33 mouse cellular contexts compared by ENCODE assay signal in genomic region chr14:36885117-36885516, GRCm38 (mm10).
DNase-seq lines count a peak whose midpoint lies in the region; ATAC-seq and TF ChIP-seq lines count a peak whose summit lies in the region.
"Had no signal": no experiment of that assay in that cellular context is flagged by ENCODE, and none has a peak within 500 bp of the region (broad histone marks: within the 10 kb centered on the region; RNA-seq: fewer than 3 reads in every experiment).

No protein-coding gene starts in this region.

- peak; percentile 62 for DNase-seq in adrenal gland, adult 2 months
- no peak for DNase-seq in adrenal gland, postnatal 25 days
- DNase-seq in heart, adult 11 months, result peak; percentile 39
- DNase-seq in heart, postnatal 4 days, result no peak
- peak; percentile 42 for DNase-seq in NIH3T3 (ENCODE audit: low read depth)
- DNase-seq in midbrain, embryonic 11.5 days (ENCODE audit: low spot score, missing footprints), result no peak
- DNase-seq in gastrocnemius, adult 2 months, result no peak
- DNase-seq: cerebellum, adult 11-12 months; cerebellum, adult 8-10 months; cerebellum, postnatal 10 days; cerebellum, postnatal 36 days; embryo, embryonic 11 days; gastrocnemius, postnatal 14 days; heart, adult 18-20 months; heart, postnatal 10 days; heart, postnatal 36 days; kidney, adult 18-20 months; kidney, adult 9 months had no signal

- no peaks in the 10 kb centered on the region for H3K9me3 ChIP-seq in midbrain, embryonic 11.5 days (ENCODE audit: control insufficient read depth, low read length)
- H3K9me3 ChIP-seq: embryonic facial prominence, embryonic 10.5 days; embryonic facial prominence, embryonic 13.5 days; forebrain, embryonic 12.5 days; forebrain, embryonic 15.5 days; G1E; heart, embryonic 12.5 days; heart, embryonic 15.5 days had no signal

- no peaks in the 10 kb centered on the region for H3K27me3 ChIP-seq in myocyte (ENCODE audit: control insufficient read depth, insufficient read depth, insufficient read length)
- no peaks in the 10 kb centered on the region for H3K27me3 ChIP-seq in midbrain, embryonic 11.5 days (ENCODE audit: control insufficient read depth, insufficient read depth, low read length)
- H3K27me3 ChIP-seq: CH12.LX; embryonic facial prominence, embryonic 13.5 days; forebrain, embryonic 12.5 days; forebrain, embryonic 15.5 days; heart, embryonic 12.5 days; heart, embryonic 15.5 days had no signal

- H3K27ac ChIP-seq in midbrain, embryonic 11.5 days (ENCODE audit: low read depth, low read length), result no peak overlapping the region
- H3K27ac ChIP-seq in gastrocnemius, adult 2 months, result no peak overlapping the region
- H3K27ac ChIP-seq: embryonic facial prominence, embryonic 10.5 days; embryonic facial prominence, embryonic 13.5 days; forebrain, embryonic 12.5 days; forebrain, embryonic 15.5 days; heart, embryonic 15.5 days; hindbrain, embryonic 14.5 days; hindbrain, postnatal 0 days had no signal

- H3K79me2 ChIP-seq in myocyte (ENCODE audit: control insufficient read depth, insufficient read depth), result no peaks in the 10 kb centered on the region

- intact Hi-C loops in gastrocnemius, adult 2 months (cut with DNase I), result no loop called here

- H3K4me3 ChIP-seq in myocyte, result no peak overlapping the region
- no peak overlapping the region for H3K4me3 ChIP-seq in midbrain, embryonic 11.5 days (ENCODE audit: low read depth, low read length)
- H3K4me3 ChIP-seq in gastrocnemius, adult 2 months, result no peak overlapping the region
- H3K4me3 ChIP-seq: embryonic facial prominence, embryonic 10.5 days; embryonic facial prominence, embryonic 13.5 days; erythroblast, embryonic 14.5 days; forebrain, embryonic 12.5 days; forebrain, embryonic 15.5 days; heart, embryonic 12.5 days; heart, embryonic 15.5 days had no signal

- H3K36me3 ChIP-seq in myocyte (ENCODE audit: control insufficient read depth, insufficient read depth), result peaks cover 4% of the 10 kb centered on the region
- H3K36me3 ChIP-seq in midbrain, embryonic 11.5 days (ENCODE audit: control insufficient read depth, insufficient read depth, low read length), result no peaks in the 10 kb centered on the region
- H3K36me3 ChIP-seq: forebrain, embryonic 12.5 days; forebrain, embryonic 15.5 days had no signal

- TF ChIP-seq POLR2A in myocyte (IDR thresholded peaks at IDR 0.05; ENCODE audit: insufficient read length, low read depth), result no peak

- no peaks in the 10 kb centered on the region for H3K4me1 ChIP-seq in midbrain, embryonic 11.5 days (ENCODE audit: control insufficient read depth, insufficient read depth, low read length)
- H3K4me1 ChIP-seq: embryonic facial prominence, embryonic 10.5 days; embryonic facial prominence, embryonic 13.5 days; forebrain, embryonic 12.5 days; forebrain, embryonic 15.5 days; heart, embryonic 12.5 days; heart, embryonic 15.5 days had no signal

- 94% methylated on average over 1 of the region's 1 CpGs for WGBS in midbrain, embryonic 11.5 days

- no peak for ATAC-seq in midbrain, embryonic 11.5 days (ENCODE audit: low FRiP score)
- ATAC-seq: activated CD4-positive, CD25-positive, alpha-beta regulatory T cell, adult 4 months; forebrain, embryonic 15.5 days; hindbrain, postnatal 0 days; inflammation-experienced regulatory T-cells, adult 6 months; intestine, embryonic 16.5 days had no signal

- H3K4me2 ChIP-seq in myocyte (ENCODE audit: low read depth), result peak overlapping the region; percentile 70
- no peak overlapping the region for H3K4me2 ChIP-seq in midbrain, embryonic 11.5 days
- H3K4me2 ChIP-seq: embryonic facial prominence, embryonic 13.5 days; forebrain, embryonic 12.5 days; forebrain, embryonic 15.5 days; heart, embryonic 12.5 days; heart, embryonic 15.5 days; hindbrain, embryonic 14.5 days had no signal

- H3K9ac ChIP-seq in midbrain, embryonic 11.5 days (ENCODE audit: low read length), result no peak overlapping the region
- H3K9ac ChIP-seq: embryonic facial prominence, embryonic 13.5 days; forebrain, embryonic 12.5 days; forebrain, embryonic 15.5 days; heart, embryonic 12.5 days; heart, embryonic 15.5 days; hindbrain, embryonic 14.5 days had no signal

- H3ac ChIP-seq in myocyte (ENCODE audit: control insufficient read depth, insufficient read length), result no peak overlapping the region

- TF ChIP-seq CTCF in gastrocnemius, adult 2 months (IDR thresholded peaks at IDR 0.05), result no peak

TF ChIP-seq in myocyte, 11 proteins besides CTCF, POLR2A, EP300 and RAD21:
- no peak for TF ChIP-seq E2F4 (IDR thresholded peaks at IDR 0.05; ENCODE audit: insufficient read depth)
- TF ChIP-seq MAX (IDR thresholded peaks at IDR 0.05; ENCODE audit: low read depth), result no peak
- TF ChIP-seq SRF (IDR thresholded peaks at IDR 0.05; ENCODE audit: control insufficient read depth, insufficient read length, low read depth), result no peak
- no peak for TF ChIP-seq REST (IDR thresholded peaks at IDR 0.05; ENCODE audit: insufficient read depth, insufficient read length)
- TF ChIP-seq CEBPB (IDR thresholded peaks at IDR 0.05; ENCODE audit: insufficient read depth, poor library complexity, severe bottlenecking), result 0 out of 2 replicates have a peak, but pooled peaks have one; percentile 38
- TF ChIP-seq MYOD1 (IDR thresholded peaks at IDR 0.05; ENCODE audit: control insufficient read depth in 1 of 3, insufficient read length in 2 of 3, low read depth in 2 of 3), result no peak
- TF ChIP-seq TCF3 (IDR thresholded peaks at IDR 0.05; ENCODE audit: insufficient read length, low read depth), result no peak
- no peak for TF ChIP-seq MYOG (IDR thresholded peaks at IDR 0.05; ENCODE audit: control insufficient read depth in 1 of 3, insufficient read depth in 1 of 3, insufficient read length in 2 of 3, low read depth in 2 of 3)

Comparison
In these comparisons a context has a peak if more than half of its experiments do, and no peak if none do; other contexts are left out.
1. DNase-seq: peak in adrenal gland, adult 2 months (single experiment), heart, adult 11 months (single experiment) and NIH3T3 (single experiment); none in adrenal gland, postnatal 25 days (single experiment), heart, postnatal 4 days (single experiment), midbrain, embryonic 11.5 days (single experiment) and gastrocnemius, adult 2 months (single experiment).